Mouse (Mus musculus): Measurements from ENCODE around the gene Gtf2f1. TPM values are rescaled to one million over a fixed set of nuclear protein-coding genes. Genes with fewer than 3 reads are reported as not detected.

Gtf2f1 gene
- polyA plus RNA-seq, 1 experiment: 40.8 TPM

GRCm38 (mm10) chr17:57030931-57031660 is 20.0 kb upstream of the Gtf2f1 start, which contains the start of gene Khsrp:
Khsrp (minus strand) TSS chr17:57031522.
- peak; percentile 70 for DNase-seq
- H3K4me3 ChIP-seq (ENCODE audit: control insufficient read depth, insufficient read depth, low read length): peak within 1 kb of the TSS; percentile 57
- H3K27me3 ChIP-seq (ENCODE audit: control insufficient read depth, insufficient read depth, low read length): no peaks in the 10 kb centered on the region
- peaks cover 21% of the 10 kb centered on the region for H3K4me1 ChIP-seq (replicated peaks; ENCODE audit: control insufficient read depth, insufficient read depth, low read length)
- H3K36me3 ChIP-seq (ENCODE audit: control insufficient read depth, insufficient read depth, low read length): peaks cover 8% of the 10 kb centered on the region; the same call in 1 of the 2 replicates
- TF ChIP-seq CTCF (IDR thresholded peaks at IDR 0.05; ENCODE audit: borderline replicate concordance, control insufficient read depth, extremely low read depth, insufficient read depth, low read length, poor library complexity) (no peak), POLR2A (IDR thresholded peaks at IDR 0.05; ENCODE audit: control insufficient read depth, extremely low read depth, insufficient read depth, low read length, poor library complexity) (peak; percentile 67; the same call in 1 of the 2 replicates)
- peak within 1 kb of the TSS; percentile 62 for H3K27ac ChIP-seq (ENCODE audit: control insufficient read depth, insufficient read depth, low read length)
- 1% methylated on average over 99 of the region's 99 CpGs for WGBS

- H3K27ac ChIP-seq (ENCODE audit: control insufficient read depth, insufficient read depth, low read length): no peak overlapping the region
- WGBS: 36% methylated on average over 8 of the region's 8 CpGs
- H3K4me3 ChIP-seq (ENCODE audit: control insufficient read depth, insufficient read depth, low read length): 0 out of 2 replicates have a peak overlapping the region, but pooled peaks have one; percentile 3
- DNase-seq: no peak
- H3K36me3 ChIP-seq (ENCODE audit: control insufficient read depth, insufficient read depth, low read length): peaks cover 22% of the 10 kb centered on the region
- no peak for TF ChIP-seq POLR2A (IDR thresholded peaks at IDR 0.05; ENCODE audit: control insufficient read depth, extremely low read depth, insufficient read depth, low read length, poor library complexity)
- TF ChIP-seq CTCF (IDR thresholded peaks at IDR 0.05; ENCODE audit: borderline replicate concordance, control insufficient read depth, extremely low read depth, insufficient read depth, low read length, poor library complexity): no peak
- peaks cover 21% of the 10 kb centered on the region for H3K4me1 ChIP-seq (replicated peaks; ENCODE audit: control insufficient read depth, insufficient read depth, low read length)
- H3K27me3 ChIP-seq (ENCODE audit: control insufficient read depth, insufficient read depth, low read length): no peaks in the 10 kb centered on the region
Measured at GRCm38 (mm10) chr17:57029691-57030090, 18.6 kb upstream of the Gtf2f1 start.

GRCm38 (mm10) chr17:57027471-57027870 is 16.4 kb upstream of the Gtf2f1 start:
- Histone ChIP-seq H3K4me3 (ENCODE audit: control insufficient read depth, insufficient read depth, low read length) (no peak overlapping the region), H3K27ac (ENCODE audit: control insufficient read depth, insufficient read depth, low read length) (no peak overlapping the region), H3K27me3 (ENCODE audit: control insufficient read depth, insufficient read depth, low read length) (no peaks in the 10 kb centered on the region), H3K36me3 (ENCODE audit: control insufficient read depth, insufficient read depth, low read length) (peaks cover 44% of the 10 kb centered on the region), H3K4me1 (replicated peaks; ENCODE audit: control insufficient read depth, insufficient read depth, low read length) (peaks cover 16% of the 10 kb centered on the region)
- DNase-seq: no peak
- TF ChIP-seq POLR2A (IDR thresholded peaks at IDR 0.05; ENCODE audit: control insufficient read depth, extremely low read depth, insufficient read depth, low read length, poor library complexity): no peak
- TF ChIP-seq CTCF (IDR thresholded peaks at IDR 0.05; ENCODE audit: borderline replicate concordance, control insufficient read depth, extremely low read depth, insufficient read depth, low read length, poor library complexity): no peak
- WGBS: 91% methylated on average over 4 of the region's 4 CpGs

DNA sequence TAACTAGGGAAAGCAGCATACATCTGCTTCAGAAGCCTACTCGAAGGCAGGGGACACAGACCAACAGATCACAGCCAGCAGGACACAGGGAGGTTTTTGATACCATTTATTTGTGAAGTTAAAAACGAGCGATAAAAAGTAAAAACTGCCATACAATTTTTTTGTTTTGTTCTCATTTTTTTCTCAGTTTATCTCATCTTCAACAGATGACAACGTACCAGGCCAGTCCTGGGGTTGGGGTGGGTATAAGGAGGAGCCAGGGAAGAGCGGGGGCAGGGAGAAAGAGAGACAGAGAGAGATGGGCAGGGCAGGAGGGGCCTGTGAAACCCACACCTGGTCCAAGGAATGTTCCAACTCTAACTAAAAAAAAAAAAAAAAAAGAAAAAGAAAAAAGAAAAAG is 9.9 kb upstream of the Gtf2f1 start:
- 95% methylated on average over 5 of the region's 5 CpGs for WGBS
- H3K27me3 ChIP-seq (ENCODE audit: control insufficient read depth, insufficient read depth, low read length): no peaks in the 10 kb centered on the region
- TF ChIP-seq CTCF (IDR thresholded peaks at IDR 0.05; ENCODE audit: borderline replicate concordance, control insufficient read depth, extremely low read depth, insufficient read depth, low read length, poor library complexity) (no peak), POLR2A (IDR thresholded peaks at IDR 0.05; ENCODE audit: control insufficient read depth, extremely low read depth, insufficient read depth, low read length, poor library complexity) (no peak)
- no peak overlapping the region for H3K27ac ChIP-seq (ENCODE audit: control insufficient read depth, insufficient read depth, low read length)
- no peak overlapping the region for H3K4me3 ChIP-seq (ENCODE audit: control insufficient read depth, insufficient read depth, low read length)
- H3K4me1 ChIP-seq (replicated peaks; ENCODE audit: control insufficient read depth, insufficient read depth, low read length): no peaks in the 10 kb centered on the region
- no peak for DNase-seq
- peaks cover 49% of the 10 kb centered on the region for H3K36me3 ChIP-seq (ENCODE audit: control insufficient read depth, insufficient read depth, low read length)

- no peak overlapping the region for H3K27ac ChIP-seq (ENCODE audit: control insufficient read depth, insufficient read depth, low read length)
- H3K4me3 ChIP-seq (ENCODE audit: control insufficient read depth, insufficient read depth, low read length): no peak overlapping the region
- no peak for TF ChIP-seq CTCF (IDR thresholded peaks at IDR 0.05; ENCODE audit: borderline replicate concordance, control insufficient read depth, extremely low read depth, insufficient read depth, low read length, poor library complexity)
- TF ChIP-seq POLR2A (IDR thresholded peaks at IDR 0.05; ENCODE audit: control insufficient read depth, extremely low read depth, insufficient read depth, low read length, poor library complexity): no peak
- no peaks in the 10 kb centered on the region for H3K27me3 ChIP-seq (ENCODE audit: control insufficient read depth, insufficient read depth, low read length)
- H3K36me3 ChIP-seq (ENCODE audit: control insufficient read depth, insufficient read depth, low read length): peaks cover 37% of the 10 kb centered on the region
- 98% methylated on average over 2 of the region's 2 CpGs for WGBS
- H3K4me1 ChIP-seq (replicated peaks; ENCODE audit: control insufficient read depth, insufficient read depth, low read length): no peaks in the 10 kb centered on the region
- DNase-seq: no peak
Measured at GRCm38 (mm10) chr17:57019693-57020092, 8.6 kb upstream of the Gtf2f1 start.

DNA sequence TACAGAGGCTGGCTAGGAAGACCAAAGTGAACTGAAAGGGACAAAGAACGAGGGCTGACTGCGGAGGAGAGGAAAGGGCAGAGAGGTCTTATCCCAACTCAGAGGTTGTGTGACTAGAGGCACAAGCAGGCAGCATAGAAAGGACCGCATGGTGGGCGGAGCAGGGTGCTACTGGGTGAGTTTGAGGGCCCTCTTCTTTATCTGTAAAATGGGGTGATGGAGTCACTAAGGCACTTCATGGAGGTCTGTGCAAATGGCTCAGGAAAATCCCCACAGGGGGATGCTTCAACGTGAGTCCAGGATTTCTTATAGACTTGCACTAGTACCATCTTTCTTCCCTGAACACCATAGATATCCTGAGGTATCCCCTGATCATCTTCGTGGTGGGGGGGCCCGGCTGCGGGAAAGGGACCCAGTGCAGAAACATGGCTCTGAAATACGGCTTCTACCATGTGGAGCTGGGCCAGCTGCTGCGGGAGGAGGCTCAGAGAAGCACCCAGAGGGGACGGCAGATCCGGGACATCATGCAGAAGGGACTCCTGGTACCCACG is 1.2 kb upstream of the Gtf2f1 start:
- H3K36me3 ChIP-seq (ENCODE audit: control insufficient read depth, insufficient read depth, low read length): peaks cover 6% of the 10 kb centered on the region
- 91% methylated on average over 13 of the region's 13 CpGs for WGBS
- peaks cover 8% of the 10 kb centered on the region for H3K4me1 ChIP-seq (replicated peaks; ENCODE audit: control insufficient read depth, insufficient read depth, low read length)
- DNase-seq: no peak
- H3K27ac ChIP-seq (ENCODE audit: control insufficient read depth, insufficient read depth, low read length): peak overlapping the region; percentile 37
- no peak overlapping the region for H3K4me3 ChIP-seq (ENCODE audit: control insufficient read depth, insufficient read depth, low read length)
- no peak for TF ChIP-seq CTCF (IDR thresholded peaks at IDR 0.05; ENCODE audit: borderline replicate concordance, control insufficient read depth, extremely low read depth, insufficient read depth, low read length, poor library complexity)
- TF ChIP-seq POLR2A (IDR thresholded peaks at IDR 0.05; ENCODE audit: control insufficient read depth, extremely low read depth, insufficient read depth, low read length, poor library complexity): no peak
- no peaks in the 10 kb centered on the region for H3K27me3 ChIP-seq (ENCODE audit: control insufficient read depth, insufficient read depth, low read length)

Data from thymus, adult 2 months (tissue).